Mouse (Mus musculus) left cerebral cortex, adult 11 months (tissue): ENCODE data around the gene Sema5a.

Source experiments
- DNase-seq: peaks from one replicate; pipeline ENCODE4 v3.0.0; 2022; ENCODE audit warnings: low spot score

Gene Sema5a

DNA sequence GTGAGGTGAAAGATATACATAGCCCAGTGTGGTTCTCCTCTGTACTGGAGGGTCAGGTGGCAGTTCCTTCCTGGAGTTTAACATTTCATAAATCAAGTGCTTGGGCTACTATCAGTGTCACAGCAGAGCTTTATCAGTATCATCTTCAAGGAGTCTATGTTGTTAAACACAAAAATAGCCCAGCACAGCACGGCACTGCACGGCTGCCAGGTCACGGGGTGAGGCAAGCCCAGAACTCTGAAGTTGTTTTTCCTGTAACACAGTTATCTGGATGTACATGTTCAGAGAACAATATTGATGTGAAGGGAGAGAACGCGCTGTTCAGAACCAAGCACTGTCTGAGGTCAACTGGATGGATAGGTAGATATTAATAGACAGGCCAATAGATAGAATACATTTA is 112.2 kb downstream of the Sema5a start:
- no peak for DNase-seq

DNA sequence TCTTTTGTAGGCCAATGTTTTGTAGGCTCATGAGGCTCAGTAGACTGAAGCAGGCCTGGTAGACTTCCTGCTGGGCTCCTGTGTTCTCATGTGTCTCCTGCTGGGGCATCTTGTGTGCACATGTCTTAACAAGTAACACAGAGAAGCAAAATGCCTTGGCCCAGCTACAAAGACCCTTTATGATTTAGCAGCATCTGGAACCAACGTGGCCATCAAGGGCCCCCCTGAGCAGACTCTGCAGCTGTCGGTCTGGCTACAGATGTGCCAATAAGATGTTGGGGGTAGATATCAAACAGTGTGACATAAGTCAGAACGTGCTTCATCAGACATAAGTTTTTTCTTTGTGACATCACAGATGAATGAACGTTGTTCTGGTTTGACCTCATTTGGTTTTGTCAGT is 123.2 kb downstream of the Sema5a start:
- no peak for DNase-seq

DNA sequence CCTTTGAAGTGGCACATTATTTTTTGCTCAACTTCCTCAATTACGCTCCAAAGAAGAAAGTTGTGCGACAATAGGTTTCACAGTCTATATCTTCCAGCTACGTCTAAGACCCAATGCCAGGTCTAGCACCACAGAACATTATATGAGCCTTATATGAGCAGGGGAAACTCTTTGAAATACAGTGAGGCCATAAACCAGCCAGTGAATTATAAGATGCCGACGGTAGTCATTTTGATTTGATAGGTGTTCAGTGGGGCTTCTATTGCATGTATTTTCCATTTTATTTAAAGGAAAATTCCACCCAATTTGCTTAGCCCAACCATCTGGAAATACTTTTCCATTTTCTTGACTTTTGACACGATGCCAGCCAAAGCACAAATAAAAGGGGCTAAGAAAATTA is 126.3 kb downstream of the Sema5a start:
- DNase-seq: no peak

DNA sequence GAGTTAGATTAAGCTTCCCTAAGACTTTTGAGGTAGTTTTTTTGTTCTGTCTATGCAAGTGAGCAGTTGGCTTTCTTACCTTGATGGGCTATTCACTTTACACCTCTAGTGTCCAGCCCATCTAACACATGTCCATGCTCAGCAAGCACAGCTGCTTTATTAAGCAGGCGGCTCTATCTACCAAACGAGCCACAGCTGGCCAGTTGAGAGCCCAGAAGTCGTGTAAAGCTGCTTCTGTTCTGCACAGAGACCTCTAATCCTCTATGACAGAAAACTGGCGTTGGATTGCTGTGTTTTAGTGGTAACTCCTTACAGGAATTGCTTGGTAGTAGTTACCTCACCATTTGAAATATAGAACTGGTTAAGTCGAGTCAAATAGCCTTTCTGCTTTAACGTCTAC is 126.8 kb downstream of the Sema5a start:
- DNase-seq: no peak

DNA sequence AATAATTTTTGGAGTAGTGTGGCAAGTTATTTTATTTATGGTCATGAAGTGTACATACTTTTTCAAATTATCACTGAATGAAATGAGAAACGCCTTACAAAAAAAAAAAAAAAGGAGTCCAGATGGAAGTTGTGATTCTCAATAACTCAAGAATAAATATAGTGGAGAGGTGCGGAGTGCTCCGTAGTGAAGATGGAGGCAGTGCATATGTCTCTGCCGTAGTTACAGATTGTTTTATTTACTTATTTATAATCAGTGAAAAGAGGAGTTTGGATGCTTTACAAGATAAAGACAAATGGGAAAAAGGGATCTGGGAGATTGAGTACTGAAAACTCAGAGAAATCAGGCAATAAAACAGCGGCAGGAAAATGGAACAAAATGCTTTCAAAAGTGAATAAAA is 131.7 kb downstream of the Sema5a start:
- DNase-seq: no peak

DNA sequence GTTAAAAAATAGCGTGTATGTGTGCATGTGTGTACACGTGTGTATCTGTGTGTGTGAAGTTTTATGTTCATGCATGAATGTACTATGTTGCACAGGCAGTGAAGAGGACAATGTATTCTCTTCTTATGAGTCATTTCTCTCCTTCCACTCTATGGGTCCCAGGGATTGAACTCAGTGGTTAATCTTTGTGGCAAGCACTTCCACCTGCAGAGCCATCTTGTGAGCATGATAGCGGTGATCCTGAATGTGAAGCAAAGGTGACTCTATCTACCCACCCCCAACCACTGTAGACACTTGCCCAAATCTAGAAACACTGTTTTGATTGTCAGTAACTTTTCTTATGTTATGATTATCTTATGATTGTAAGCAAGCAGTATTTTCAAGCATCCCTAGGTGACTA is 133.2 kb downstream of the Sema5a start:
- no peak for DNase-seq

DNA sequence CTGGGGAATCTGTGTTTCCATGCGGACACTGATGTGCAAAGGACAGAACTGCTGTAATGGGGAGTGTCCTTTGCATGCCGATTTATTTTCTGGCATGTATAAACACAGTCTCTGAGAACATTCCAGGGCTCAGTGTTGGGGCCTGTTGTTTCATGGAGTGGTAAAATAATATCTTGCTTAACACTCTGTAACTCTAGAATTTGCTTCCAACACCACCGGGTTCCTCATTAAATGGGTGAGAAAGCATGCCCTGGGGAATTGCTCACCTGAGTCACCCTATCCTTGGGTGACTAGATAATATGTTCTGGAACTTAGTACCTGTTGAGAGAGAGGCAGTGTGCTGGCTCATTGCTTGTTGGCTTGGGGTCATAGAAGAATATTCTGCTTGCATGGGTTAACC is 135.7 kb downstream of the Sema5a start:
- no peak for DNase-seq

DNA sequence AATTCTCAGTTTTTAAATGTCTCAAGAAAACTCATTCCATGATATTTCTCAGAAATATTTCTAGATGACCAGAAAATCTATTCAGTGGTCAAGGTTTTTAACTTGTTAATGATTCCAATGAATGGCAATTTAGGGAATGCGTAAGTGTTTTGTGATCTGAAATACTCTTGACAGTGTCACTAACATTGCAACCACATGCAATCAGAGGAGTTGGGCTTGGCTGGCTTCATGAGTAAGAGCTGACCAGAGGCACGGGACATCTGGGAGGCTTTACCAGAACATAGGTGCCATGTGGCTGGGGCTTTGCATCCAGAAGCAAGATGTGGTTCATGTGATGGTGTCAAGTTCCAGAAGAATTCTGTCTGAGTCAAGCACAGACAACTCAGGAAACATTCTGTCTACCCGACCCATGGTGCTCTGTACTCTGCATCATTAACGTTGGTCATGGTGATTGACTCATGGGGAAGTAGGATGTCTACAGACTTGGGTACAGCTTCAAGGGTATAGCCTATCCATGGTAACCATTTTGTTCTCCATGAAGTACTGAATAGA is 138.4 kb downstream of the Sema5a start:
- no peak for DNase-seq

DNA sequence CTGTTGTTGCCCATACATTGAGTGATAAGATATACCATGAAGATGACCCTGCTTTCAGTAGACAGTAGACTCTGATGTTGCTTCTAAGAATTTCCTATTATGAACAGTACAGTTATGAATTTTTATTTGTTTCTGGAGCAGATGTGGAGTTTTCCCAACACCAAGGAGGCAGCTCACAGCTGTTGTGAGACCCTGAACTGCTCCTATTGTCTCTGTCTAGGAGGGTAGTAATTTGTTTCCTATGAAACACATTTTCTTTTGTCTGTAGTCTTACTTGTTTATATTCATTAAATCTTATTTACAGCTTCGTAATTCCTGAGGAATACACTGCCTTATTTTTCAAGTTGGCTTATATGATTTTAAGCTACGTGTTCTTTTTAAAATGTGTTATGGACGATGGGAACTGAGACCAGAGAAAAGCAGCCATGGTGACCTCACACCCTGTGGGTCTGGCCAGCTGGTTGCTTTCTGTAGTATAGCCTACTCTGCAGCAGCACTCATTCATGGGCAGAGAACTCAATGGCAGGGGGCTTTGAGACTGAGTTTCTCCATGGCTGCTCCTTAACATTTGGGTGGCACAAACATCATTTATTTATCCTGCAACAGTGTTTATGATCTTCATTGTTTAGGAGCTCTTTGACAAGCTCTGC is 151.8 kb downstream of the Sema5a start:
- DNase-seq: no peak

DNA sequence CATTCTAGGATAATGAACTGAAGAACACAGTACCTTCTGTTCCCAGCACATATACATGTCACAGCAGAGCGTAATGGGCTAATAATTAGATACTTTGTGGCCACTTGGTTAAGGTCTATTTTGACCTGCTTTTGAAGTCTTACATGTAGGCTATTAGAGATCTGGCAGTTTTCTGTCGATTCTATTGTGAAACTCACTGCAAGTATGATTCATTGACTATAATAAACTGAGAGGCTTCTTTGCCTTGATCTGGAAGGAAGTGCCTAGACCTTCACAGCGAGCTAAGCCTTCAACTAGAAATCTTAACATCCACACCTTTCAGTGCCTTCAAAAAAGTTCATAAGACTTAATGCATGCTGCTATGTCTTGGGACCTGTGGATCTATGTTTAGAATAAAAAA is 152.5 kb downstream of the Sema5a start:
- DNase-seq: no peak

DNA sequence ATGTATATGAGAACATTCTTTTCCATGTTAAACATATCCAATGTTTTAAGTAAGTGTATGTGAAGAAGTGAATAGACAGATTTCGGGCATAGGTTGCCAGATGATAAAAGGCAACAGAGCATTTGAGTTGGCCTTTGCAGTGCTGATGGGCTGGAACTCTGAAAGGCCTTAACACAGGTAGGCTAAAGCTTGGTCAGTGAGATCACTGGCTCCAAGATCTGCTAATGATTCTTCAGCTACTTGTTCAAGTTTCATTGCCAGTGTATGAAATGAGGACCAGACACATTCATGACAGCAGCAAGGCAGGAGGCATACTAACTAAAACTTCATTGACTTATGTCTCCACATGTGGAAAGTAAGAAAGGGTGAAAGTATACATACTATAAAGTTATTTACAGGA is 154.1 kb downstream of the Sema5a start:
- no peak for DNase-seq

DNA sequence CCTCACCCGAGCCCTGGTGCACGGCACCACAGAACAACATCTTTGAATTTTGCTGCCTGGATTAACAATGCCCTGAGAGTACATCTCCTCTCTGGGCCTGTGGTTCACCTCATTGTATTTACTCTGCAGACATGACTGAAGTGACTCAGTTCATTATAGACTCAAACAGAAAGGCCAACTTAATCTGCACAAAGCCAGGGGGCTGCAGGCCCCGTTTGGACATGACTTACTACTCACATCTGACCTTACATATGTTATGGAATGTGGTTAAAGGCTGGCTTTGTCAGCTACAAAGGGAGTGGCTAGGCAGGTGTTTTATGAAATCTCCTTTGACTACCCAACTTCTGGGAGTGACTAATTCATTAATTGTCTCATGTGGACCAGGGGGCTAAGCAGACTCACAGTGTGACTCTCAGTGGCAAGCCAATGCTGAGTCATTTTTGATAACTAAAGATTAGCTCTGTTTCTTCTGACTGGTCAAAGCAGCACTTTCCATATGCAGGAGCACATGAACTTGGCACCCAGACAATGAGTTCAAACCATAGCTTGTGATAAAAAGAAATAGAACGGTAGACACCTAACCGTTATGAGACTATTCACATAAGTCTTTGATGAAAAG is 157.4 kb downstream of the Sema5a start:
- no peak for DNase-seq

DNA sequence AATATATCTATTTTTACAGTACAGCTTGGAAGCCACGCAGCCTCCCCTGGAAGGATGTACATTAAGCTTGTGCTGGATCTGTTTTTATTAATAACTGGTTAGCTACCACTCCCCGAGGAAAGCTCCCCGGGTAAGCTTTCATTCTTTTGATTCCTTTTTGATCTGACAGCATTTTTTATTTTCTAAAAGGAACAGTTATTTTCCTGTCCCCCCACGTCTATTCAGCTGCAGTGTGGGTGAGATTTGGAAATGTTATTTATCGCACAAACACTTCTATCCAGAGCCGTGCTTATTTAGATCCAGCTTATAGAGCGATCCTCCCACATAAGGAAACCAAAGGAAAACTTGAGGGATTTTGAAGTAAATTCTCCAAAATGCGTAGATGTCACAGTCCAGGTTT is 158.7 kb downstream of the Sema5a start:
- DNase-seq: no peak

DNA sequence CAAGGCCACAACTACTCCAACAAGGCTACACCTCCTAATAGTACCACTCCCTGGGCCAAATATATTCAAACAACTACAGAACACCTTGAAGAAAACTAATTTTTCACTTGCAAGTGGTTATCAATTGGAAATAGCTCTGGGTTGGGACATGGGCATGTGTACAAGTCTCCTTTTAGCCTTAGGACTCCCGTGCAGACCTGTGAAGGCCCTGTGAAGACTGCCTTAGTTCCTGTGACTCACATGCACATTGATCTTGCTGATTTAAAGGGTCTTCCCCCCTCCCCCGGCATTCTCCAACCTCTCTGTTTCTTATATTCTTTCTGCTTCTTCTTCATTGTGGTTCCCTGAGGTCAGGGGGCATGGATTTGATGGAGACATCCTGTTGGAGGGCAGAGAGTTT is 161.8 kb downstream of the Sema5a start:
- no peak for DNase-seq

DNA sequence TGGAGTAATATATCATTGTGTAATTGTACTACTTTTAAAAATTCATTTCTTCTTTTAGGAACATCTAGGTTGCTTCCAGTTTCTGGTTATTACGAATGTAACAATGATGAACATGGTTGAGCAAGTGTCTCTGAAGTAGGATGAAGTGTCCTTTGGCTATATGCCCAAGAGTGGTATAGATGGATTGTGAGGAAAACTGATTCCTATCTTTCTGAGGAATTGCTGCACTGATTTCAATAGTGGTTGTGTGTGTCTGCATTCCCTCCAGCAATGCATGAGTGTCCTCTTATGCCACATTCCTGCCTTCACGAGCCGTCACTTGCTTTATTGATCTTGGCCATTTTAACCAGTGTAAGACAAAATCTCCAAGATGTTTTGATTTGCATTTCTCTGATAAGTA is 163.2 kb downstream of the Sema5a start:
- DNase-seq: no peak

DNA sequence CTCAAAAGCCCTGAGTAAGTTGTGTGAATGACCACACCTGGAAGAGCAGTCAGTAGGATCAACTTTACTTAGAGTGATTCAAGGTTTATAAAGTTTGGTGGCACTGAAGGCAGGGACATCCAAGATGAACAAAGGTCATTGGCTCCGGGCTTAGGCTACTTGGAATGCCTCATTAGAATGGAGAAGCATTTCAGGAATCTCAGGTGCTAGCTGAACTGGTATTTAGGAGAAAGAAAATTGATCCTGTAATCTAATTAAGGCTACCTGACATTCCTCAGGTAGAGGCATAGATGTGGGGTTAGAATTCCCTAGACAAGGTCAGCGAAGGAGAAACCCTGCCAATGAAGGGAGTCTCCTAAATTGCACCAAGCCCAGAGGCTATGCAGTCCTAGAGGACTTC is 171.7 kb downstream of the Sema5a start:
- DNase-seq: no peak

DNA sequence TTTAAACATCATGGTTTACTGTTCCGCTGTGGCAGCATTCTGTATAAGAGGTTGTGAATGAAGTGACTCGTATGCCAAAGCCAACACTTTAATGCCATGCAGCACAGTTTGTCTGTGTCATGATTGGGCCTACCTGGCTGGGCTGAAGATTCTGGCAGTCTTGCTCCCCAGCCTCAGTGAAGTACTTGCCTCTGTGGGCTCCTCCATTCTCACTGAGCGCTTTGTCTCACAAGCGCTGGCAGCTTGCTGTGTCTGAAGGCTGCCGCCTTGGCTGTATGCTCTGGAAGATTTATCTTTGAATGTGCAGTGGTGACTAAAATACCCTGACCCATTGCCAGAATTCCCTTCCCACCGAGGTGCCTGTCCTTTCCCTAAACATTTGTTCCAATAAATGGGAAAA is 178.0 kb downstream of the Sema5a start:
- no peak for DNase-seq

DNA sequence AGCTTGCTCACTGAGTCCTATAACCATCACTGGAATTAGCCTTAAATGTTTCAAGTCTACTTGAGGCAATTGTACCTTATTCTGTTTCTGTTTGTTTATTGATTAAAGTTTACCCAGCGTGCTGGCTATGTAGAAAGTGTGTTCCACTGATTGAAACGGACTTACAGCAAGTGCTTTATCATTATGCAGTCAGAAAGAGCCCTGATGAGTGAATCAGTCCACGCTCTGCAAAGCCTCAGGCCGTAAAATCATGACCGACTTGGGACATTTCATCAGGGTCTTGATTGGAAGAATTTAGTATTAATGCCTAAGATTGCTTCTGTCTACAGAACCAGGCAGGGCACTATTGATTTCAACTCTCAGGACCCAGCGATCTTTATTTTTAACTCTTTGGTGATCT is 178.5 kb downstream of the Sema5a start:
- no peak for DNase-seq

DNA sequence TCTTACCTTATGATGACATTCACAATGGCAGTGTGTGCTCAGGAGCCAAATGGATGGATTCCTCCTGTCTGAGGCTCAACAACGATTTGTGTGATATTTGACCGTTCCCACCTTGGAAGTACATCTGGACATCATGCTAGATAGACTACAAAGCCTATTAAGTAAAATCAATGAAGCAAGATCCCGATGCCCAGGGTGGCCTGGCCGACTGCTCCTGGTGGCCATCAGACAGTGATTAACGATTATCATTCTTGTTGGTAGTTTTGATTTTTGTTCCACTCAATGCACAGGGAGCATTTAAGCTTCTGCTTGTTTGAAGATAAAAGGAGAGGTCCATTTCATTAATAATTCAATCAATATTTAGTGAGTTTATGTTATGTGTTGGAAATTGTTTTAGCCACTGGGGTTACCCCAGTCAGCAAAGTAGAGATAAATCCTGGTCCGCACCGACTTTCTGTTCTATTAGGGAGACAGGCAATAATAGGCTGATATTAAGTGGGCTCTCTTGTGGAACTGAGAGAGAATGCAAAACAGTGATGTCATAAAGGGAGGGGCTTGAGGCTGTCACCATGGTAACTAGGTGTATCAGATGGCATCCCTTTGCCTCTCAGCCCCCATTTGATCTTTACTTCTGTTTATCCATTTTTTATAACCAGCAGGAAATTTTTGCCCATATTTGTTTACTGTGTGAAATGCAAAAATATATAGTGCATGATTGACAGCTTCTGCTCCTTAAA is 182.7 kb downstream of the Sema5a start:
- DNase-seq: no peak

DNA sequence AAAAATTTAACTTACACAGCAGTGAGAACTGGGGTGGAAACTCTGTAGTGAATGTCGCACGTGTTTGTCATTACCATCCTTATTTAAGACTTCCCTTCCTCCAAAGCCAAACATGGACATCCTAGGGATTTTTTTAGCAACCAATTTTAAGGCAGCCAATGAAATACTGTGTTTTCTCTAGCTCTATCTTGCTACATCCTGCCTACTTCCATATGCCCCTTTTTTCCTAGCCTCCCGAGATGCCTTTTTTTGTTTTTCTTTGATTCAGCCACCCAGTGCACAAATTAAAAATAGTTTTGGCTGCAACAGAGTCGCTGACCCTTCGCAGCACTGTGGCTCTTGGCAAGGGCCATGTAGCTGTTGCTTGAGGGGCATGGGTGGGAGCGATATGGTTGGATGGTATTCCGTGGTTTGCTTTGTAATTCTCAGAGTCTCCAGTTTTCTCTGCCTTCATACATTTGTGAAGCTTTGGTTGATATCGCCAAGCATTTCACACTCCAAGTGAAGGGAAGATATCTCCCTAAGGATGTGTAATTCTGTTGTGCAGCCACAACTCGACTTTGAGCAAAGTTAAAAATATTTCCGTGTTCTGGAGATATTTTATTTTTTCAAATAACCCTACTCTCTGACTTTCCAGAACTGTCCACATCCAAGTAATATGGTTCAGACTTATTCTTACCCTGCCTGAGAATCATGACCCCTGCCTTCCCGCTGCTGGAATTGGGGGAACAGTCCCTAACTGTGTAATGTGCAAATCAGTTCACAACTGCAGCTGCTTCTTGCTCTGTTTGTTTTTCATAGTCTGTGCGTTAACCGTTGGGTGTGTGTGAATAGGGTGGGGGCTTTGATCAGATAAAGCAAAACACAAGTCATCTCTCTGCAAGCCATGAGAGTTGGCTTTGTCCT is 188.6 kb downstream of the Sema5a start:
- DNase-seq: peak; percentile 9

DNA sequence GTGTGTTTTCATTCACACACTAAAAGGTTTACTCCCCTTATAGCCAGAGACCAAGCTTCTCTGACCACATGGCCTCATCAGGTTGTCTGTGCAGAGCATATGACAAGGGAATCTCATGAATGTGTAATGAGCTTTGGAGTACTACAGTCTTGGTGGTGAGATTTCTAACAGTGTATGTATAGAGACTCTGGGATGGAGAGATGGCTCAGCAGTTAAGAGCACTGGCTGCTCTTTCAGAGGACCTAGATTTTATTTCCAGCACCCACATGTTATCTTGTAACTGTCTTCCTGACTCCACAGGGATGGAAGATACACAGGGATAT is 189.2 kb downstream of the Sema5a start:
- DNase-seq: no peak

DNA sequence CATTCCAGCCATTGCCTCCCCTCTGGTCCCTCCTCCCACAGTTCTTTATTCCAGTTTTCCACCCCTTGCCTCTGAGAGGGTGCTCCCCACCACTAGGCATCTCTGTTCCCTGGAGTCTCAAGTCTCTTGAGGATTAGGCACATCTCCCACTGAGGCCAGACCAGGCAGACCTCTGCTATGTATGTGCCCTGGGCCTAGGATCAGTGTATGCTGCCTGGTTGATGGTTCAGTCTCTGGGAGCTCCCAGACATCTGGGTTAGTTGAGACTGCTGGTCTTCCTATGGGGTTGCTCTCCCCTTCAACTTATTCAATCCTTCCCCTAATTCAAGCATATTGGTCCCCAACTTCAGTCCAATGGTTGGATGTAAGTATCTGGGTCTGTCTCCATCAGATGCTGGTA is 189.7 kb downstream of the Sema5a start:
- no peak for DNase-seq
